Mouse (Mus musculus): ENCODE measurements around the gene Ddx42.
"Not testable (repeated sequence)": the region's sequence is repeated elsewhere in the genome, so short reads cannot be mapped to it uniquely, and the experiment has no call there.

Ddx42 gene

DNA sequence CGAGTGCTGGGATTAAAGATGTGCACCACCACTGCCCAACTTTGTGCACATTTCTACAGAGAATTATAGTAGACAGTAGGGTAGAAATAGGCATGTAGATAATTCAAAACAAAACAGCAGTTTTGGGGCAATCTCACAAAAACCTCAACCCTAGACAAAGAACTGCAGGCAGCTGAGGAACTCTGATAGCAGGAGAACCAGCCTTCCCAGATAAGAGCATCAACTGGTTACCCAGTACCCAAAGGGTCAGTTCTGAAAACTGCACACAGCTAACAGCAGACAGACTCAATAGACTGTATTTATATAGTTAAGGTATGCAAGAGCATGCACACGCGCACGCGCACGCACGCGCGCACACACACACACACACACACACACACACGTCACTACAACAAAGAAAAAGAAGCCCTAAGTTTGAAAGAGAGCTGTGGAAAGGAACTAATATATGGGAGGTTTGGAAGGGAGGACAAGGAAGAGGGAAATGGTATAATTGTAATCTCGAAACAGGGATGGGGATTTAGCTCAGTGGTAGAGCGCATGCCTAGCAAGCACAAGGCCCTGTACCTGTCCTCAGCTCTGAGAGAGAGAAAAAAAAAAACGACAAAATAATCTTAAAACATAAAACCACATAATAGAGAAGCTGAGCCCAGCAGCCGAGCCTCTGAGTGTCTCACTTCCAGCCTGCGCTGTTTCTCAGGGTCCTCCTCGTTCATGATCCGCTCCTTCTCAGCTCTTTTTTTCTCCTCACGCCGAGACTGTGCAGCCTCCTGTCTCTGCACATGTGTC is 15.2 kb upstream of the Ddx42 start:
- DNase-seq, result no peak

DNA sequence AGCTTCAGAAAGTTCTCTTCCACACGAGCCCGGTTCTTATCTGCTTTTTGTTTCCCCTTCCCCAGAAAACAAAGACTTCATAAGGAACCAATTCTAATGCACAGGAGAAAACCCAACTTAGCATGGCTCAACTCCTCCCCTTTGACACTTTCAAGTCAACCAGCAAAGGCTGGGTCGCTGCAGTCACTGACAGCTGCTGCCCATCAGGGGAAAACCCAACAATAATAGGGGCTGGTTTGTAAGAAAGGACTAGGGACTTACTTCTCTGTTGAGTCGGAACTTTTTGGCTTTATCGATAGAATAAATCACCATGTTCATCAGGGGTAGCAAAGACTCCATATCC is 14.6 kb upstream of the Ddx42 start, which contains the start of gene Strada:
Strada (minus strand) TSS at position 46 of the 343 bp plus-strand sequence.
- no peak for DNase-seq

DNA sequence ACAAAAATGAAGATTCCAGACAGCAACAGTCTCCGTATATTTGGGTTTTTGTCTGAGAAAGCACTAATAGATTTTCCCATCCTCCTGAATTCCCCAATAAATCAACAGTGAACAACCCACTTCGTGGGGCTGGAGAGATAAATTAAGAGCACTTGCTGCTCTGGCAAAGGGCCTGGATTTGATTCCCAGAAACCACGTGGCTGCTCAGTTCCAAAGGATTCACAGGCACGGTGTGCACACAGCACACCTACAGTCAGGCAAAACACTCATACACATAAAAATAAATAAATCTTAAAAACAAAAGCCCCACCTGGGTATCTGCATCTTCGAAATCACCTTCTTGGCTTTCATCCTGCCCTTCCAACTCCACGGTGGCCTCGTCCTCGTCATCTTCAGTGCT is 4.0 kb upstream of the Ddx42 start:
- no peak for DNase-seq

DNA sequence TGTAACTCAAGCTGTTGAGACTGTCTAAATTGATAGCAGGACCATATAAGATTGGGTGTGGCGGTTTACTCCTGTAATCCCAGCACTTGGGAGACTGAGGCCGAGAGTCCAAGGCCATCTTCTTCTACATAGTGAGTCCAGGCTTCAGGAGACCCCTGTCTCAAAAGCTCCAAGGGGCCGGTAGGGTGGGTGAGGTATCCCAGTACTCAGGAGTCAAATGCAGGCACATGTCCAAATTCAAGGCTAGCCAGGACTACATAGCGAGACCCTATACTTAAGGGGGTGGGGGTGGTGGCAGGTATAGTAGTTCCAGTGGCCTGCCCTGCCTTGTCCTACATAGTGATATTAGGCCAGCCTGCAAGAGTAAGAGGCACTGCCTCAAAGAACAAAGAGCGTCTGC is 1.9 kb upstream of the Ddx42 start:
- no peak for DNase-seq

DNA sequence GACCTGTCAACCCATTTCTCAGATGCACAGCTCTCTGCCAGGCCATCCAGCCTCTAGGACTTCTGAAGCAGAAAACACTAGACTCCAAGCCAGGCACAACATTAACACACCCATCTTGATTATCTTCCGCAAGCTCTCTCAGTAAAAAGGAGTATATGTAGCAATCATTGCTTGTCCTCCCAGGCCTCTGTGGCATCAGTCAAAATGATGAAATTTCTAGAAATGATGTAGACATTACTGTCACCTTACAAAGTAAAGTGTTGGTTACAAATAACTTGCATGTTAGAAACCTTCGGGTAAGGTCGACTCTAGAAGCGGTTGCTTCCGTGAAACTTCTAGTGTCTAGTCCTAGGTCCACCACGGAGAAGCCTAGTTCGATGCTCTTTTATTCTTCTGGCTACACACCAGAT is 1.3 kb upstream of the Ddx42 start:
- DNase-seq, result no peak

DNA sequence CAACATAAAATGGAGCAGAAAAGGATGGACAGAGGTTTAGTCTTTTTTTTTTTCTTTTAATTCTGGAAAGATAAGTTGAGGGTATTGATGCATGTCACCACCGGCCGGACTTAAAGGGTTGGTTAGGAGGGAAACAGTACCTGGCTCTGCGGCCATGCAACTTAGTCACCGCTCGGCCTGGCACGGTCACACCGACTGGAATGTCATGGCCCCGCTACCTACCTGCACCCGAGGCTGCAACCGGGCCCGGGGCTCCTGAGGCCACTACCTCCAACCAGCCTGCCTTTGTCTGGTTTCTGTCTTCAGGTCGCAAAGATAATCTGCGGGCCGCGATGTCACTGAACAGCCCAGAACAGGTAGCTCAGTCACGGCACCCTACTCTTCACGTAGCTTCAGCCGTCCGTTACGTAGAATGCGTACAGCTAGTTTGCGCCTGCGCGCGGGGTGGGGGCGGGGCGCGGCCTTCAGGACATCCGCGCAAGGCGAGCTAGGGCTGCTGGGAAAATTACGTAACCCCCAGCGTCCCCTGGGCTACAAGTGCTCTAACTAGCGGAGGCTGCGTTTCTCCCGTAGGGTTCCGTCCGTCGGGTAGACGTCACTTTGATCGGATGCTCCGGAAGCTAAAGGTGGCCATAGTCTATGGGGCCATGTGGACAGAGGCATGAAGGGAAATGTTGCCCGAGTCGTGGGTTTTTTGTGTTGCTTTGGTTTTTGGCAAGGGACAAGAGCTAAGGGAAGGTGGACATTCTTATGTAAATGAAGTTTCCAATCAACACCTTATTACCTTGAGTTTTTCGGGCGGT is 598 bp upstream of the Ddx42 start, which contains the start of gene Ccdc47:
Ccdc47 (minus strand) TSS at position 418 of the 803 bp plus-strand sequence.
- DNase-seq, result peak; percentile 93

DNA sequence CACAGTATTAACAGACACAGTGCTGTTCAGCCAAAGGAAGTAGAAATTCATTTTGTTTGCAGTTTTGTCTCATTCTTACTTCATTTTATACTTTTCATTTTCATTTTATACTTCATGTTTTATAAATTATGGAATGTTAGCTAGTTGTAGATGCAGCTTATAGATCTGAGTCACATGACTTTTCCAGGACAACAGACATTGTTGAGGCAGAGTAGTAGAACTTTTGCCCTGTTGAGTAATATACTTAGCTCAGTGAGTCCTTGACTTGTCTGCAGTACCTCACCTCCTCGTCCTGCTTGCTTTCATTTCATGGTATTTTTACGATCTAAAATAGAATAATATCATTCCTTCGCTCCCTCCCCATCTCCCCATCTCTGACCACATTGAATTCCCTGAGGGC is 3.9 kb downstream of the Ddx42 start:
- no peak for DNase-seq

DNA sequence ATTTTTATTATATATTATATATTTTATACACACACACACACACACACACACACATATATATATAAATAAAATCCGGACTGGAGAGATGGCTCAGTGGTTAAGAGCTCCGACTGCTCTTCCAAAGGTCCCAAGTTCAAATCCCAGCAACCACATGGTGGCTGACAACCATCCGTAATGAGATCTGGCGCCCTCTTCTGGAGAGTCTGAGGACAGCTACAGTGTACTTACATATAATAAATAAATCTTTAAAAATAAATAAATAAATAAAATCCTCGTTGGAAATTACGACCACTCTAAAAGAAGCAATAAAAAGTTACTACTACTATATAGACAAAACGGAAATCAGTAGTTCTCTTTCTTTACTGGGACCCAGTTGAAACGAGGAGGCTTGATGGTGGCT is 17.3 kb downstream of the Ddx42 start:
- DNase-seq, result not testable (repeated sequence)

DNA sequence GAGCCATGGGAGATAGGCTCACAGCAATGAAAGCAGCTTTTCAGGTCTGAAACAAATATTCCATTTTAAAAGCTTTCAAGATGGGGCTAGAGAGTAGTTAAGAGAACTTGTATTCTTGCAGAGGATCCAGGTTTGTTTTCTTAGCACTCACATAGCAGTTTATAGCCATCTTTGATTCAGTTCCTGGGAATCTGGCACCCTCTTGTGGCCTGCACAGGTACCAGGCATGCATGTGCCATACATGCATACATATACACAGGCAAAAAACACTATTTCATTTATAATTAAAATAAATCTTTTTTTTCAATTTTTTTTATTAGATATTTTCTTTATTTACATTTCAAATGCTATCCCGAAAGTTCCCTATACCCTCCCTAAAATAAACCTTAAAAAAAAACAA is 30.1 kb downstream of the Ddx42 start:
- DNase-seq, result no peak

DNA sequence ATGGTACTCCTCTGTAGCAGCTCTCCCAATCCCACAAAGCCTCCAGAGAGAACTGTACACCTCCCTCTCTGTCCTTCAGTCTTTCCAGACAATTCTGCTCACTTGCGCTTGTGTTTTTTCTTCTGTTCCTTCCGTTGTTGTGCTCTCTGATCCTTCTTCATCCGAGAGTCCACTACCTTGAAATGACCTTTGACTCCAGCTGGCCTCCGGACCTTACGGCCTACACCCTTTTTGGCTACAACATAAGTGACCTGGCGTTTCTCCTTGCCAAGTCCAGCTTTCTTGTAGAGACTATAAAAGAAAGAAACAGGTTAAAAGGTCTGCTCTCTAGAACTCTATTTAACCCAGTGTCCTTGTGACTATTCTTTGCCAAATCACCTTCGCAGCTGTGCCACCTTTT is 32.6 kb downstream of the Ddx42 start:
- peak; percentile 37 for DNase-seq

DNA sequence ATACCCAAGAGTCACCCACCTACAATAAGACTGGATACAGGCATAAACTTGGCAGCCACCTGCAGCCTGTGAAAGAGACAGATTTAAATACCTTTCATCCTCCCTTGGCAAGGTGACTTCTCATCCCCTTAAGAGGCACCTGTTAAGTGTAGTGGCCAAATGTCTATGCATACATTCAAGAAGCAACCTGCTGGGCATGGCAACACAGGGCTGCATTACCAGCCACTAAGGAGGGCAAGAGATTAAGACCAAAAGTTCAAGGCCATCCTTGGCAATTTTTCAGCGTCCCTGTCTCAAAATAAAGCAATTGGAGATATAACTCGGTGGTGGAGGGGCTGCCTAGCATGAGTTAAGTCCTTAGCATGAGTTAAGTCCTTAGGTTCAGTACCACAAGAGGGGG is 38.0 kb downstream of the Ddx42 start:
- DNase-seq, result no peak

DNA sequence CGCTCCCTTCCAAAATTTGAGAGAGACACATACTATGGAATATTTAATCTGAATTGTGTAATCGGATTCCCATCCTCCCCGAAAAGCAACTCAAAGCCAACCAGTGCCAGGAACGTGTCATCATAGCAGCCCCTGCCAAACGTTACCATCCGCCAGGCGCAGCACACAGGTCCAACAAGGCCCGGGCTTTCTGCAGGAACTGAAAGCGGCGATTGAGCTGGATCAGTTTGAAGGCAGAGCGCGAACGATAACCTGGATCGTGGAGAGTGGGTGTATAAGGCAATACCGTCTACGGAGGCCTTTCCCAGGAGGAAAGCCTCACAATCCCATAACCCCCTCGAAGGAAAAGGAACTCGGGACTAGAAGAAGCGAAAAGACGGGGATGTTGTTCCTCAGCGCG is 38.4 kb downstream of the Ddx42 start:
- DNase-seq, result no peak

DNA sequence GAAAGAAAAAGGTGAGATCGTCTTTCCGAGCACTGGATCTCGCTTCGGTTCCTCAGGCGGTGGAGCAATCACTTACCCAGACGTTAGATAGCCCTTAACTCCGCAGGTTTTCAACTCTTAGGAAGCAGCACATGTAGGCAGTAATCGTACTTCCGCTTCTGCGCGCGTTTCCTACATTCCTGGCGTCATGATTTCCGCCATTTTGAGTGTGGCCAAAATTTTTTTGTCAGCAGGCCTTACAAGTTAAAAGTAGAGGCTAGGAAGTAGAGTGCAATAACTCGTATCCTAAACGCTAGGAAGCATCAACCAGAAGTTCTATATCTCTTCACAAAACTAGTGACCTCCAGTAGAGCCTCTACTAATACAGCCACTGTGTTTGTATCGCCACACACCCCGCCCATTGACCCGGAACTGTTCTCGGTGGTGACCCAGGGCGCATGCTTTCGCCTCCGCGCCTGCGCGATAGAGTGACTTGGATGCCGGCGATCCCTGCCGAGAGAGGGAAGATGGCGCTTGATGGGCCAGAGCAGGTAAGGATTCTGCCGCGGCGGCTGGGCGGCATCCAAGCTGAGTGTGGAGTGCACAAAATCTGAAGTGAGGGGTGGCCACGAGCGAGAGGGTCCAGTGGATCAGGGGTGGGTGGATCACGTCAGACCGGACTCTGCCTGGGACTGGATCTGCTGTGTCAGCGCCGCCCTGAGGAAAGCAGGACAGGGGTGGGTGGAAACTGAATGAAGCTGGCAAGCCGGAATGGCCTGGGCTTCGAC is 39.1 kb downstream of the Ddx42 start, which contains the start of the genes Ftsj3 and Psmc5:
Ftsj3 (minus strand) TSS at position 395 of the 767 bp plus-strand sequence.
Psmc5 (plus strand) TSS at position 470 of the 767 bp plus-strand sequence.
- DNase-seq, result peak; percentile 99

DNA sequence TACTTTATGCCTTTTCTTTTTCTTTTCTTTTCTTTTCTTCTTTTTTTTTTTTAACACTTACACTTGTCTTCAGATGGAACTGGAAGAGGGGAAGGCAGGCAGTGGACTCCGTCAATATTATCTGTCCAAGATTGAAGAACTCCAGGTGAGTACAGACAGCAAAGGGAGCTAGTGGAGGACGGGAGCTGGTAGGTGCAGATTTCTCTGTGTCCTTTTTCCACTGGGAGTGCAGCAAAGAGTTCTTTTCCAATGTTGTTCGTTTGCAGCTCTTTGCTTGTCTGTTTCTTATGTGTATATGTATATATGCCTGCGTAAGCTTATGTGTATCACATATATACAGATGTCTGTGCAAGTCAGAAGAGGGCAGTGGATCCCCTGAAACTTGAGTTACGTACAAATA is 40.0 kb downstream of the Ddx42 start:
- peak; percentile 31 for DNase-seq

DNA sequence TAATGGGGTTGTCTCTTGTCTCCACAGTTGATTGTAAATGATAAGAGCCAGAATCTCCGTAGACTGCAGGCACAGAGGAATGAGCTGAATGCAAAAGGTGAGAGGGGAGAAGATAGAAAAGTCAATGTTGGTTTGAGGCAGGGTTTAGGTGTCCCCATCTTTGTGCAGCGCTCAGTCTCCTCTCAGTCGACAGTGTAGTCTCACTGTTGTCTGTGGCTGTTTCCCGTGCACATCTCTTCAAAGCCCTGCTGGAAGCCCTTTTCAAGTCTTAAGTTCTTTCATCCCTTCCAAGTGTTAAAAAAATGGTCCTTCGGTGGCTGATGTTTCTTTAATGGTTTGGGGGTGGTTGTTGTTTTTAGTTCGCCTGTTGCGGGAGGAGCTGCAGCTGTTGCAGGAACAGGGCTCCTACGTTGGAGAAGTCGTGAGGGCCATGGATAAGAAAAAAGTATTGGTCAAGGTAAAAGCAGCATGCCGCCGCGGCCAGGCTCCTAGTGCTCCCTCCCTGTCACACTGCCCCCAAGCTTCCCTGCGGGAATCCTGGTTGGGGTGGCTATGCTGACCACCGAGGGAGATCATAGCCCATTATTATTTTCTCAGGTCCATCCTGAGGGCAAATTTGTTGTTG is 44.2 kb downstream of the Ddx42 start:
- no peak for DNase-seq

DNA sequence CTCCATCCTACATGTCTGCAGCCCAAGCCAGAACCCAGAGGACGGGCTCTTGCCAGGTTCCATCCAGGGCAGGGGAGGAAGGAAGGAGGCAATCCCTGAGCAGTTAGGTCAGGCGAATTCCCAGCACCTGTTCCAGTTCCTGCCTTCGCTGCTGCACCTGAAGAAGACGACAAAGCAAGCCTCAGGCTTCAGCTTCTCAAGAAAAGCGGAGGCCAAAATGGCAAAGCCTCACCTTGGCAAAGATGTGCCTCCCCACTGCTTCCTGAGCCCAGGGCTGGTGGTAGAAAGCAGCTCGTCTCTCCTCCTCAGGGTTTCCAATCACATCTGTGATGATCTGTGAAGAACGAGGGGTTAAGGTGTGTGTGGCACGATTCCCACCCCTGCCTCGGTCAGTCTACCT is 47.2 kb downstream of the Ddx42 start:
- no peak for DNase-seq

DNA sequence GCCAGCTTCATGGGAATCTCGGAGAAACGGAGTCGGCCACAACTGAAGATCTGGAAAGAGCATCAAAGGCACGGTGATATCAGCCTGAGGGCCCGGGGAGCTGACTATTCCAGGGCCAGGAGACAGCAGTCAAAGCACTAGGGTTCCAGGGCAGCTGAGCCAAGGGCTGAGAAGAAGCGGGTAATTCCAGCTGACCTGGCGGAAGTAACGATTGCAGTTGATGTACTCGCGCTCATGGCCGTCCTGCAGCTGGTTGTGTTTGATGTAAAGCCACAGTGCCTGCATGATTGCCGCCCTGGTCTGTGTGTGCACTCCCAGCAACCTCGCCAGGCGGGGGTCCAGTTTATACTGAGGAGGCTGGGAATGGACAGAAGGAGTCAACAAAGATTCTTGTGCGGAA is 48.3 kb downstream of the Ddx42 start:
- no peak for DNase-seq

DNA sequence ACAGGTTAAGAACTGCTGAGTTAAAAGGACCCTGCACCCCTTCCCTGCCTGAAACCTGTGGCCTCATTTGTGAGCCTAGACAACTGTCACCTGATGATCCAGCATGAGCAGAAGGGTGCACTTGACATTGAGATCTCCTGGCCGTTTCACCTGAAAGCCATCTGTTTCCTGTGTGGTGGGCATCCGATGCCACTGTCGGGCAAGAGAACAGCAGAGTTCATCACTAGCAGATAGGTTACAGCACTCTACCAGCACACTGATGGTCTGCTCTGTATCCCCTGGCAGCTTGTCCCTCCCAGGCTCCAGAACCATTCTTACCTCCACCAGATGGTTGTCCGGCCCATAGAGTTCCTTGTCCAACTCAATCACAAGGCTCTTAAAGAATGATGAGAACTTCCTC is 48.8 kb downstream of the Ddx42 start:
- DNase-seq, result no peak

DNA sequence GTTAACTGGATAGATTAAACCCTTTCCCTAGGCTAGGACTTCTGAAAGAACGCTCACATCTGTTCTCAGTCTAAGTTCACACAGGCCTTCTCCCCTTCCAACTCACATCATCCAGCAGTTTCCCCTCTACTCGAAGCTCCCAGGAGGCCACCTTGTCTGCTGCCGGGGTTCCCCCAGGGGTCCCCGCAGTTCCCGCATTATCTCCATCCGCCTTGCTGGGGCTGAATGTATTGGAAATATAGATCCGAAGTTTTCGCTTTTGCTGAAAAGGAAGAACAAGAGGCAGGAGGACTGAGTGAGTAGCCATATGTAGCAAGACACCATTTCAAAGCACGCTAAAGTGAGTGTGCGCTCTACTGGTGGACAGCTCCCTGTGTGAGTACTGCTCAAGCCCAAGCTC is 49.7 kb downstream of the Ddx42 start:
- DNase-seq, result no peak

DNA sequence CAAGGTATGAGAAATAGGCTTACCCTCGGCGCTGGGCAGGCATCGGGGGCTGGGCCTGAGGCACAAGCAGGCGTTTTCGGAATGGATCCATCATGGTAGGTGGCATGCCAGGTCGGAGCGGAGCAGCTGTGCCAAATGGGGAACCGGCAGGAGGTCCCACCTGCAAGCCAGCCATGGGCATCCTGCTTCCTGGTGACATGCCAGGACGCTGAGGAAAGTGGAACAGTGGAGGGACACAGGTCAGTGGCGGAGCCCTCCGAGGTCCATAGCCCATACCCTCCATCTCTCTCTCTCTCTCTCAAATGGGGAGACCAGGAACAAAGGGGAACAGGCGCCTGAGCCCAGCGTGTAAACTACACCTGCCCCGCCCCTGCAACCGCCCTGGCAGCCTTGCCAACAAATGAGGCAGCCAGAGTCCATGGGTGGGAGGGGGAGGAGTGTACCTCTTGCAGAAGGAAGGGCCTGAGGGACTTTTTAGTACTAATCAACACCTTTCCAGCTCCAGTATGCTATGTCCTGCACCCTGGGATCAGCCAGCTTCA is 50.7 kb downstream of the Ddx42 start:
- DNase-seq, result peak; percentile 67

DNA sequence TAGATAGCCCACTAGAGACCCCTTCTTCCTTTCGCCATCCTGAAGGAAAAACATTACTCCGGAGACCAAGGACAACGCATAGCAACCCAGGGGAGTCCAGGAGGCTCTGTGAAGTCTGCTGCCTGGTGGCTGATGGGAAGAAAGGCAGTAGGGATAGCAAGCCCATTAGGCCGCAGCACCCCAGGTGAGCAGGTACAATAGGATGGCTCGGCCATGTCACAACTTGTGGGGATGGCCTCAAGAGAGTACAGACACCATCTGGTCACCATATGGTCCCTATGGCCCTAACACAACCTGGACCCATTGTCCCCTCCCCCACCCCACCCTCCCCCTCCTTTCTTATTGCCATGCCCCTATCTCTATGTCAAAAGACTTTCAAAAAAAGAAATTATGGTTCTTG is 51.1 kb downstream of the Ddx42 start:
- DNase-seq, result no peak

DNA sequence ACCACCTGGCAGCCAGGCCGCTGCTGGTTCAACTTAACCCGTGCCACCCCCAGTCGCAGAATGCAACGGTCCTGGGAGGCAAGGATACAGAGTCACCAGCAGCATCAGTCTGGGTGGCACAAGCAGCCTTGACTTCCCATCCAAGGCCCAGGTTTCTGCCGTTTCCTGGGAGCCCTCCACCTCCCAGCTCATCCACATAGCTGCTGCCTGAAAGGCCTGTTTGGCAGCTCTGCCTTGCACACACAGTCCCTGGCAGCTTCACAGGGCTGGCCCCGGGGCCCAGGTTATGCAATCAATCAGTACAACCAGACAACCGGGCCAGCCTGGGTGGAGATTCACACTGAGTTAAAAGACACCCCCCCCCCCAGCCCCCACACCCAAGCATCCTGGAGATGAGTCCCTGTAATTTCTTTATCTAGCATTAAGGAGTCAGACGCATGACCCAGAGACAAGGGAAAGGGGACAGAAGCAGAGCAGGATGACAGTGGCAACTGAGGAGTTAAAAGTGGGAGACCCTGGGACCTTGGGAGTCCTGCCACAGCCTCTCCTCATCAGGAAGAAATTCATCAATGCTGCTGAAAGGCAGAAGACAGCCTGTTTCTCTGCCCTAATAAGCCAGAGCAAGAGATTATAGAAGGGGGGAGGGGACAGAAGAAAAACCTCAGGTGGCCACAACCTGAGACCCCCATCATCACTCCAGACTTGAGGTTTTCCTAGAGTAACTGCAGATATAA is 51.8 kb downstream of the Ddx42 start:
- peak; percentile 70 for DNase-seq

Data from kidney, adult 18-20 months (tissue).